Mouse (Mus musculus) liver, adult 2 months (tissue): ENCODE measurements around the gene Slc38a9. TPM values are rescaled to one million over a fixed set of nuclear protein-coding genes. Genes with fewer than 3 reads are reported as not detected.
A peak's percentile ranks its signal among the peaks of the same experiment; 100 is the strongest.

Source experiments
- DNase-seq: peaks from one replicate; pipeline ENCODE4 v3.0.0-alpha.2; 2011; ENCODE audit warnings: low read depth, low spot score; ENCODE audit errors: extremely low read depth
- H3K27ac ChIP-seq: fragments of 200-500 bp; replicated peaks from 2 replicates; pipeline ENCODE4 v1.5.1; 2012; ENCODE audit warnings: low read depth, mild to moderate bottlenecking, control low read depth, inconsistent platforms, low read length; ENCODE audit not compliant: insufficient read depth
- H3K27me3 ChIP-seq: fragments of 200-500 bp; 2 replicates; pipeline ENCODE4 v1.6.1; 2012; ENCODE audit warnings: mild to moderate bottlenecking, moderate library complexity, low read length, inconsistent platforms; ENCODE audit not compliant: control insufficient read depth, insufficient read depth
- H3K36me3 ChIP-seq: fragments of 200-500 bp; 2 replicates; pipeline ENCODE4 v1.6.1; 2012; ENCODE audit warnings: low read length, inconsistent platforms; ENCODE audit not compliant: control insufficient read depth, insufficient read depth
- H3K4me1 ChIP-seq: fragments of 200-500 bp; 2 replicates; pipeline ENCODE4 v1.6.1; 2011; ENCODE audit warnings: low read length; ENCODE audit not compliant: control insufficient read depth, insufficient read depth
- H3K4me3 ChIP-seq: fragments of 200-500 bp; 2 replicates; pipeline ENCODE4 v1.5.1; 2011; ENCODE audit warnings: low read depth, mild to moderate bottlenecking, control low read depth, low read length, moderate library complexity; ENCODE audit not compliant: insufficient read depth
- H3K79me2 ChIP-seq: fragments of 200-500 bp; 2 replicates; pipeline ENCODE4 v1.6.1; 2012; ENCODE audit warnings: inconsistent platforms, mild to moderate bottlenecking, low read length, moderate library complexity; ENCODE audit not compliant: control insufficient read depth, insufficient read depth
- H3K9ac ChIP-seq: fragments of 200-500 bp; 2 replicates; pipeline ENCODE4 v1.6.1; 2012; ENCODE audit warnings: low read depth, mild to moderate bottlenecking, control low read depth, inconsistent platforms, low read length
- CTCF ChIP-seq: fragments of 200-500 bp; IDR thresholded peaks from 2 replicates; pipeline ENCODE4 v1.5.1; 2011; ENCODE audit warnings: low read depth, low read length, control low read depth
- POLR2A ChIP-seq: fragments of 200-500 bp; IDR thresholded peaks from 2 replicates; pipeline ENCODE4 v1.6.1; 2011; ENCODE audit warnings: low read length, control low read depth; ENCODE audit not compliant: insufficient read depth; ENCODE audit errors: extremely low read depth
- WGBS: fragments of 180-500 bp; shearing (Covaris S2); methylation state at CpG from one replicate; pipeline ENCODE4 v1.1.7; 2018; 5-methylcytosine and 5-hydroxymethylcytosine counted together
- polyA plus RNA-seq: library from polyadenylated mRNA; depleted of rRNA; stranded (reverse); fragments of >200 nt; gene quantifications from 2 replicates; pipeline ENCODE4 v1.2.3, GENCODE M21; 2012
- total RNA-seq: library from RNA; depleted of rRNA; stranded (reverse); fragments of >200 nt; gene quantifications from 2 replicates; pipeline ENCODE4 v1.2.3, GENCODE M21; 2014

Slc38a9 gene
- total and polyA plus RNA-seq, 2 experiments, result 4.9 to 8.6 TPM

DNA sequence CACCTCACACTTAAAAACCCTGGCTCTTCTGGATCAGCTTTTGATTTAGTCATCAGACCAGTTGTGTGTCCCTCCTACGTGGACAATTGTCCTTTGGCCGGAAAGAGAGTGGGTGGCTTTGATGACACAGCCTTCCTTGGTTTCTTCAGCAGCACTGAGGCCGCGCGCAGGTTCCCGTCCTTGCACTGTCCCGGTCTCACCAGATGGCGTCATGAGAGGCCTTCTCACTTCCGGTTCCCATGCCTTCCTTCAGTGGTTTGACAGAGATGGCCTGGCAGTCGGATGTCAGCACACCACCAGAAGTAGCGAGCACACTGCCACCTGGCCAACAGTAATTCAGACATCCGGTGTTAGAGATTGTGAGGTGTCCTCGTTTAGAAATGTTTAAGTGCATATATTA is 11.2 kb downstream of the Slc38a9 start:
- Histone ChIP-seq H3K79me2 (no peaks in the 10 kb centered on the region), H3K9ac (no peak overlapping the region), H3K36me3 (peaks cover 2% of the 10 kb centered on the region; the same call in 1 of the 2 replicates), H3K27me3 (no peaks in the 10 kb centered on the region), H3K4me3 (no peak overlapping the region), H3K27ac (no peak overlapping the region), H3K4me1 (no peaks in the 10 kb centered on the region)
- TF ChIP-seq CTCF (no peak), POLR2A (no peak)
- DNase-seq, result no peak
- WGBS, result 68% methylated on average over 13 of the region's 13 CpGs

DNA sequence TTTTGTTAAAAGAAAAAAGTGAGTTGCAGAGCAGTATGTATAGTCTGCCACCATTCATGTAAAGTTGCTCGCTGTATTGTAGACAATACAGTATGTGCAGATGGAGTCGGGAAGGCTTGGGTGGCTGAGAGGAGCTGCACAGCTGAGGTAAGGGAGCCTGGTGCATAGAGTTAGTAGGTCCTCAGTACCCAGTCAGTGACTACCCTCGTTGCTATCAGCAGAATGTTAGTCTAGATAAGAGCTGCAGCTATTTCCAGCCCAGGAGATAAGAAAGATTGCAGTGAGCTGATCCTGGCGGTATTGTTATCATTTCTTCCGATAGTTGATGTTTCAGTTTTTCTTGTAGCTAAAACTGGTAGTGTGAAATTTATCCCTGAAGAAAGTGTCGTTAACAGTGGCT is 12.2 kb downstream of the Slc38a9 start:
- no peak for TF ChIP-seq POLR2A
- no peak for TF ChIP-seq CTCF

DNA sequence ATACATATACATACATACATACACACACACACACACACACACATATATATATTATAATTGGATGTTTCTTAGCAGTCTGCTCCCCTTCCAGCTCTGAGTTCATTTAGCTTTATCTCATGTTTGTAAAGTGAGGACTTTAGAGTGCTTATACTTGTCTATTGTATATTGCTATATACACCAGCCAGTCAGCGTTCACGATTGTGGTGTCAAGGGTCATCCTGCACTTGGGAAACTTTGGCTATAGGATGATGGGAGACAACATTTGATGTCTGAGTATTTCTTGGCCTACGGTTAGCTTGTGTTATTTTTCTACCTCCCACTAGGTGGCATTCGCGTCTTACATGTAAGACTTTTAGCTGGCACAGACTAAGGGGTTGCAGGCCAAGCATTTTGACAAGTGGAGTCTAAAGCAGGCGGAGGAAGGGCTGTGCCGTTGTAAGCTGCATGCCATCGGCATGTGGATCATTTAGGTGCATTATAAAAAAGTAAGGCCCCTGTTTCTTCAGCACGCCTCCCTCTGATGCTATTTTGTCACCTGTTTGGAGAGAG is 13.4 kb downstream of the Slc38a9 start:
- Histone ChIP-seq H3K4me3 (no peak overlapping the region), H3K27ac (no peak overlapping the region), H3K9ac (no peak overlapping the region), H3K79me2 (no peaks in the 10 kb centered on the region), H3K4me1 (no peaks in the 10 kb centered on the region), H3K27me3 (no peaks in the 10 kb centered on the region), H3K36me3 (peaks cover 2% of the 10 kb centered on the region; the same call in 1 of the 2 replicates)
- DNase-seq, result peak; percentile 82
- WGBS, result 10% methylated on average over 9 of the region's 9 CpGs
- TF ChIP-seq CTCF, result peak; percentile 57
- TF ChIP-seq POLR2A, result no peak

More for the DNA sequence above, 12.2 kb downstream of the Slc38a9 start:
- WGBS, result 60% methylated on average over 6 of the region's 6 CpGs
- H3K27ac ChIP-seq, result no peak overlapping the region
- no peaks in the 10 kb centered on the region for H3K27me3 ChIP-seq
- H3K4me1 ChIP-seq, result no peaks in the 10 kb centered on the region
- H3K36me3 ChIP-seq, result peaks cover 2% of the 10 kb centered on the region; the same call in 1 of the 2 replicates
- H3K79me2 ChIP-seq, result no peaks in the 10 kb centered on the region
- no peak overlapping the region for H3K9ac ChIP-seq
- no peak overlapping the region for H3K4me3 ChIP-seq
- no peak for DNase-seq

DNA sequence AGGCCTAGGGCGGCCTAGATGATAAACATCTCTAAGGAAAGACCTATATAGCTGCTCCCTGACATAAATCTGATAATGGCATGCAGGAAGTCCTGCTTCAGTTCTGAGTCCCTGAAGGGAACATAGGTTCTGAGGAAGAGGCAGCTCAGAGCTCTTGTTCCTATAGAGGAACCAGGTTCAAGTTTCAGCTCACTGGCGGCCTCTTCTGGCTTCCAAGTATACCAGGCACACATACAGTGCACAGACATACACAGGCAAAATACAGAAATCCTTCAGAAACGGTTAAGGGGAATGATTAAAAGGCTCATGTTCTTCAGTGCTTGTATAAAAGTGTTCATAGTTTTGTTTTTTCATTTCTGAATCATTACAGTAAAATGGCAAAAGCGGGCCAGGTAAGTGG is 17.6 kb downstream of the Slc38a9 start:
- H3K79me2 ChIP-seq, result no peaks in the 10 kb centered on the region
- DNase-seq, result no peak
- no peak overlapping the region for H3K4me3 ChIP-seq
- H3K36me3 ChIP-seq, result no peaks in the 10 kb centered on the region
- WGBS, result 95% methylated on average over 4 of the region's 4 CpGs
- H3K9ac ChIP-seq, result no peak overlapping the region
- TF ChIP-seq POLR2A (no peak), CTCF (no peak)
- H3K4me1 ChIP-seq, result no peaks in the 10 kb centered on the region; the same call in 1 of the 2 replicates
- H3K27me3 ChIP-seq, result no peaks in the 10 kb centered on the region
- H3K27ac ChIP-seq, result no peak overlapping the region

DNA sequence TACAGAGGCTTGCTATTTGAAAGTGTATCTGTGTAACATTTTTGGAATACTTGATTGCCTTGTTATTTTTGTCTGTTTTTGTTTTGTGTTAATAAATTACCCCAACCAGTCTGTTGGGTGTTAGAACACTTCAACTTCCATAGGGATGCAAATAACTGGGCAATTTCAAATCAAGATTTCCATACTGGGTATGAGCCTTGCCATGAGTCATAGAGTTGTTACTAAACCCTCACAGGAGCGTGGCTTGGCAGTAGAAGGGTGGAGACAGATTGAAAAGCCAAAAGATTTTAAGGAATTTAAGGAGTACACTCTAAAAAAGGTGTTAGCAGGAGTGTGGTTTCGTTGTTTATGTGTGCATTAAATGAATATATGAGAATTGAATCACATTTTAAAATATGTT is 22.8 kb downstream of the Slc38a9 start:
- Histone ChIP-seq H3K36me3 (peaks cover 4% of the 10 kb centered on the region; the same call in 1 of the 2 replicates), H3K4me3 (no peak overlapping the region), H3K9ac (no peak overlapping the region), H3K79me2 (no peaks in the 10 kb centered on the region), H3K4me1 (no peaks in the 10 kb centered on the region; the same call in 1 of the 2 replicates), H3K27ac (no peak overlapping the region), H3K27me3 (no peaks in the 10 kb centered on the region)
- TF ChIP-seq CTCF (no peak), POLR2A (no peak)
- WGBS, result 94% methylated on average over 2 of the region's 2 CpGs
- DNase-seq, result no peak

DNA sequence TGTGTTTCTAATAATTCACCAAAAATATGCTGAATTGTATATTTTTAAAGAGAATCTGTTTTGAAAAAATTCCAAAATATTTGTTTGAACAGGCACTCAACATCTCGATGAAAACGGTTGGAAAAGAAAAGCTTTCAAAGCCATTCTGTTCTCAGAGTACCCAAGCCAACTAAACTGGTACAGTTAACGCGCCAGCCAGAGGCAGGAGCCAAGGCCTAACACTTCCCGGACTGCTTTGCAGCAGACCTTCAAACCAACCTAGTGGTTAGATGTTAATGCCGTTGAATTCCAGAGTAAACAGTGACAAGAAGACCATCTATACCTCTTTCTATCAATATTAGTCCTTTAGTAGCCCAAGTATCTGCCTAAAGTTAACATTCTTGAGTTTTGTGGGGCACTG is 23.4 kb downstream of the Slc38a9 start:
- Histone ChIP-seq H3K27ac (no peak overlapping the region), H3K36me3 (peaks cover 4% of the 10 kb centered on the region; the same call in 1 of the 2 replicates), H3K4me1 (no peaks in the 10 kb centered on the region; the same call in 1 of the 2 replicates), H3K9ac (no peak overlapping the region), H3K79me2 (no peaks in the 10 kb centered on the region), H3K27me3 (no peaks in the 10 kb centered on the region), H3K4me3 (no peak overlapping the region)
- no peak for DNase-seq
- 74% methylated on average over 6 of the region's 6 CpGs for WGBS
- TF ChIP-seq POLR2A, result no peak
- TF ChIP-seq CTCF, result no peak
